Mouse (Mus musculus): ENCODE results near the gene Glce.

Glce gene

DNA sequence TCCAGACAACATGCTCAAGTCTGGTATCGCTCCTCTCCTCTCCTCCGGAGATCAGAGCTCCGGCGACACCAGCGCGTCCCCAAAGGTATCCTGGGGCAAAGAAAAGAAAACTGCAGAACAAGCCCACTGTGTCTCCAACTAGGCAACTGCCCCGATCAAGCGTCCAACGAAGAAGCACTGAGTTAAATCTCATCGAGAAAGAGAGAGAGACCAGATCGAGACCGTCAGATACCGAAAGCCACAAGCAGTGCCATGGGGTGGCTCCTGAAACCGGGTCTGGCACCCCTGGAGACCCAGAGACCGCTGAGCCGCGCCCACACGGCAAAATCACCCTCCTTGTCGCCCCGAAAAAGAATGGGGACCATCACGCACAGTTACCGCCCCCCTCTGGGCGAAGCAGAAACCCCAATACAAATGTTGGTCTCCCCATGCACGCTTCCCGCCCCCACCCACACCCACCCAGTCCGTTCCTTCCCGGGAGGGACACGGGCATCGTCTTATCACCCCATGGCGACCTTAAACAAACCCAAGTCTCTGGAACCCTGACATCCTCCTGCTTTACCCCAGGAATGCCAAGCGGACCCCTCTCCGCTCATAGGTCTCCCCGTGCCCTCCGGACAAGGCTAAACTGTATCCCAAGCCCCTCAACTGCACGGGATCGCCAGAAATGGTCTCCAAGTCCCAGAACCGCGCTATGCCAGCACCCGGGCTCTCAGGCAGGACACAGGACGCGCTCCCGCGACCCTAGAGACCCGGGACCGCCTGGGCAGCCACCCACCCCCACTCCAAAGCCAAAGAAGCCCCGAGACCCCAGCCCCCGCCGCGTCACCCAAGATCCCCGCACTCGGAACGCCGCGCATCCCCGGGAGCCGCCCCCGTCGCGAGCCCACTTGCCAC, 656 bp downstream of the Glce start:
- DNase-seq: peak; percentile 43

DNA sequence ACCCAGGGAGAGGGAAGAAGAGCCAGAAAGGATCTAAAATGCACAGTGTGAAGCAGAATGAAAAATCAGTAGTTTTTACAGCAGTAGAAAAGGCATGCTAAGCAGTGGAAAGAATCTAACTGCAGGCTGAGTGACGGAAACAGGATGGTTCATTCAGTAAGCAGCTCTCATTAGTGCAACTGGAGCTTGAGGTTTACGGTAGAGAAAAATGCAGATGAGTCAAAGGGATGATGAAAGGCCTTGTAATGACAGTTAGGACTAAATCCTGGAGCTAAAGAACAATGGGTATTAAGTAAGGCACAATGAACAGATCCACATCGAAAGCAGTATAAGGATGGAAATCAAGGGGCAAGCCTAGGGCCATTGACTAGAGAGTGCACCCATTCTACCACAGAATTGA, 3.7 kb downstream of the Glce start:
- no peak for DNase-seq

DNA sequence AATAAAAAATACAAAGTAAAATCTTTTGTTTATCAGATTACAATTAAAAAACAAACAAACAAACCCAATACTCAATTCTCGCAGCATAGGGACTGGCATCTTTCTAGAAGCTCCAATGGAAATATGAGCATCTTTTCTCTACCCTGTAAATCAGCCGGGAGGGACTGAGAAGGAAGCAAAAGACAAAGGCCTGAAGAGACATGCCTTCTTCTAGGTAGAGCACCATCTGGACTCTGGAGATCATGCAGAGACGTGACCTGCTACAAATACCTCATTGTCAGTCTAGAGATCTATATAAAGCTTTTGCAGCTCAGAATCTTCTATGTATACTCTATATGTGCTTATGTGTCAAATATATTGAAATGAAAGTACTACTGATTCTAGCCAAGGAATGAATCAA, 6.6 kb downstream of the Glce start:
- DNase-seq: peak; percentile 30

DNA sequence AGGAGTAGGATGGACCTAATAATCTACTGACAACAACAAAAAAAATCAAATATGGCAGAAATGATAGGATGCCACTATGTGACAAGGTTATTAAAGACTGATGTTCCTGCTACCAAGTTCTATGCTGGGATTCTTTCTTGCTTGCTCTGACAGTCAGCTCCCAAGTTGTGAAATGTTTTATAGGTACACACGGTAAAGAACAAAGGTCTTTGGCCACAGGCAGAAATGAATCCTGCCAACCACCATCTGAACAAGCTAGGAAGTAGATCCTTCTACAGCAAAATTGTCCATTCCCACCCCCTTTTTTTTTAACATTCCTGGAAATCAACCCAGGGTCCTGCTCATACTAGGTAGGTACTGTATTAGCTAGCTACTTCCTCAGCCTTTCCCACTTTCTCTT, 25.9 kb downstream of the Glce start:
- DNase-seq: no peak

DNA sequence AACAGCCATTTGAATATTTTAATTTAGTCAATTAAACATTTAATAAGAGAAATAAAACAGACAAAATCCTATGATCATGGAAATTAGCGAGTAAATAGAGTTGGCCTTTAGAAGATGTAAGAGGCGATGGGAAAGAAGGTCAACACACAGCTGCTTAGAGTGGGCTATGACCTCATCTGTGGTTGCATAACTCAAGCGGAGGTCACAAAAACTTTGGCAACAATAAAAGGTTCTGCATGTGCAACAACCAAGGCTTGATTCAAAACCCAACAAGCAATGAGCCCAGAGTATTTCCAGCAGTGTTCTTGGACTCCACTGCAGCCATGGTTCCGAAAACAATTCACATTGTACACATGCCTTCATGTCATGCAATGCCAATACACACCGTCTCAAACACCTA, 30.9 kb downstream of the Glce start:
- no peak for DNase-seq

DNA sequence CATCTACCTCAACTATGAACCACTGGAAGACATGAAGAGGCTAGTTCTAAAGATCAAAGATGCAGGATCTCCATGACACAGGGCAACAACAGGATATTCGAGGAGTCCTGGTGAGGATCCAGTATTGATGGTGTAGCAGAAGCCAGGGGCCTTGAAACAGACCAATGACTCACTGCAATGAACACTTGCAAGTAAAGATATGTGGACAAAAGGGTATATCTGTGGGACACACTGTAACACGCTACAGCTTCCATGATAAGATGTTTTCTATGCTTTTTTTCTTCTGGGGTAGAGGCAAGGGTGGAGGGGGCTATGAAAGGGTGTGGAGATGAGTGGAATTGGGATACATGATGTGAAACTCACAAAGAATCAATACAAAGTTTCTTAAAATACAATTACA, 36.9 kb downstream of the Glce start:
- DNase-seq: no peak

DNA sequence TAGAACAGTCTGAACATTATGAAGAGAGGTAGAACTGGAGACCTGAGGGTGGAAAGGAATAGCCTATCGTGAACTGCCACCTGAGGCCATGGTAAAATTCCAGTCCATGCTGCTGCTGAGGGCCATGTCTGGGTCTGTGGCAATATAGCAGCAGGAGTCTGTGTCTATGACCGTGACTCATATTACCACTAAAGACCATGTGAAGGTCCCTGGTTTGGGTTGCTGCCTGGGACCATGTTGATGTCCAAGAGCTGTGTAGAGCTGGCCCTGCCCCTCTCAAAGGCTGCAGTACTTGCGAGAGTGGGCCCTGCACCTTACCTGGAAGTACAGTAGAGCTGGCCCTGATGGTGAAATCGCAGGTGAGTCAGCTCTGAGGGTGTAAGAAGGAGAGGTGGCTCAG, 37.6 kb downstream of the Glce start:
- DNase-seq: no peak

DNA sequence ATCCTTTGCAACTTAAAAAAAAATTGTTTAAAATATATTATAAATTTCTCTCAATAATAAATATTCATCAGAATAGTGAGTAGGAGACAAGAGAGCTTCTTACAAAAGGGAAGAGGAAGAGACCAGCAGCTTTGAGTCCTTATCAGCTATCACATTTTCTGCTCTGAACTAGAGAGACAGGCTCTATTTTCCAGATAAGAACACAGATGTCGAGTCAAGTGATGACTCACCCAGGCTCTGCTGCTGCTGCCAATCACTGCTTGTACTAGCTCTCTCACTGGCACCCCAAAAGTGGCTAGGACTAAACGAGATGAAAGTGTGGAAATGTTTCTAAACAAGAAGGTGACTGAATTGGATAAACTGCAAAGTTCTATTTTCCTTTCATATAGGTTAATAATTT, 39.5 kb downstream of the Glce start:
- no peak for DNase-seq

DNA sequence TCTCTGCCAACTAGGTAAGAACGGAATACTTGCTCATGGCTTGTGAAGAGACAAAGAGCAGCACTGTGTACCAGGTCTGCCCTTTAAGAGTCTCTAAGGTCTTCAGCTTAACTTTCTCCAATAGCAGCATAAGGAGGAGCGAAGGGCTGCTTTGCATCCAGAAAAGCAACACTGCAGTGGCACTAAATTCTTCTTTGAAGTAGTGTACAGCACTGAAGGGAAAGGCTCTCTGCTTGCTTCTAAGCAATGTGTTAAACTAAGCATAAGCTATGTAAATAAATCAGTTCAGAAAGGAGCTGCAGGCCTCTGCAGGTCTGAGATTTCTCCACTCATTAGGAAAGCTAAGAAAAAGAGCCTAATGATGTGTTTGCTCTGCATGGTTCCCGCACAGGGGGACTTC, 40.9 kb downstream of the Glce start:
- no peak for DNase-seq

DNA sequence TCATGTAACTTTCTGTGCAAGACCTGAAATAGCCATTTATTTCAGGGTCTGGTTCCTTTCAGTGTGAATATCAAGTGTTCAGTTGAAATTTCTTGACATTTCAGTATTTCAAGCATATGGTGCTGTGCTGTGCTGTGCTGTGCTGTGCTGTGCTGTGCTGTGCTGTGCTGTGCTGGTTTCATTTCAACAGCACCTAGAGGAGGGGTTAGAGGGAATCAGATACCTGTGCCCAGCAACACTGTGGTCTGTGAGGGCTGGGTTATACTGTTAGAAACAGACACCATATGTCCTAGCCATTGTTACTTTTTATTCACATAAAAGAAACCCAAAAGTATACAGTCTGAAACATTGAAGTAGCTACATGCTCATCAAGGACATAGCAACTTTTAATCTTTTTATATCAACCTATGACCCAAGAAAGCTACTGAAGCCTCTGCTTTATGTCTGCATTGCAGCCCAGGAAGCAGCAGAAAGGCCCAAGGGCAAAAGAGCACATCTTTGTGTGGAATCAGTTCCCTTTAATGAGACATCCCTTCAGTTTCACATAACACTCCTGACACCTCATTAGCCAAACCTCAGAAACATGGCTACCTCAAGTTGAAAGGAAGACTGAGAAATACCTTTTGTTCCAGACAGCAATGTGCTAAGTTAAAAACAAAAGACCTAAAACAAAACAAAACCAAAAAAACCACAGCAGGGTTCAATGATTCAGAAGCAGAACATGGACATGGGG, 42.3 kb downstream of the Glce start:
- no peak for DNase-seq

DNA sequence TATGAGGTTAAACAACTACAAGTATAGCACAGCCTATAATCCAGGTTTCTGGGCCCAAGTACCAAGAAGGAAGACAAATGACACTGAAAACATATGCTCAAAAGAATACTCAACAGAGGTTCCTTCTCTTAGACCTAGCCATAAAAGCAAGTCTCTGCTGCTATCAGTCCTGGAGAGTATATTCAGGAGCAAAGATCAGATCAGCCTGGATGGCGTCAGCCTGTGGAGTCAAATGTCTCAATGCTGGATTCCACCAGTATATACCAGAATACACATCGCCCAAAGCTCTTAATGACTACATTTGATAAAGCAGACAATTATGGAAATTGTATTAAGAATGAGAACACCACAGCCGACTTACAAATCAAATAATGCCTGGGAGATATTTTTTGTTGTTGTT, 60.2 kb downstream of the Glce start:
- no peak for DNase-seq

DNA sequence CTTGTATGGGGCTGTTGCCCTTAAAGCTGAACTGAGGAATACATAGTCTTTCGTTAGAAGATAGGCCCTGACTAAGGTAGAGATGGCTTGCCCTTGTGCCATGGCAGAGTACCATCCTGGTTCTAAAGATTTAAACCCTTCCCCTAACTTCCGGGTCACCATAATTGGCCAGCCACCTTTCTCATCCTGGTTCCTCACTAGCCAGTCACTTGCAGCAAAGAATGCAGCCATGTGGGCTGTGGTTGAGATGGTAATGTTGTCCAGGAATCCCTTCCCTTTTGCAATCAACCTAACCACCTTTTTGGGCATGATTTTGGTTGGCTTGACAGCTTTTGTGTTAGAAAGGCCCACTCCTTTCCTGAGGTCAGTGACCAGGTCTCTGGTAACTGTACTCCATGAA, 62.0 kb downstream of the Glce start:
- DNase-seq: no peak

DNA sequence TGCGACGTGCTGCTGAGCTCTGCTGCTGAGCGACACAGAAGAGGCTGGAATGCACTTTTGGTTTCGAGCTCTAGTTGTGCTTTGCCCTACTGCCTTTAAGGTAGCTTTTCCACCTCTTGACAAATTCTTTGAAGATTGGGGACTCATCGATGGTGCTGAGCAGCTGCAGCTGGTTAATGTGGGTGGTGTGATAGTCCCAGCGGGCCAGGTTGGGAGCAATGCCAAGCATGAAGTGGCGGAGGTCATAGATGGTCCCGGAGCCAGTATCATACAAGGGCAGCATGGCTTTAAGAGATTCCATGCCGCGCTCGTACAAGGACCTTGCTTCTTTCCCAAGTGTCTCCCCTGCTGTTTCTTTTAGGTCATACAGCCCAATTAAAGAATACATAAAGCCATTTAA, 62.5 kb downstream of the Glce start:
- DNase-seq: no peak

DNA sequence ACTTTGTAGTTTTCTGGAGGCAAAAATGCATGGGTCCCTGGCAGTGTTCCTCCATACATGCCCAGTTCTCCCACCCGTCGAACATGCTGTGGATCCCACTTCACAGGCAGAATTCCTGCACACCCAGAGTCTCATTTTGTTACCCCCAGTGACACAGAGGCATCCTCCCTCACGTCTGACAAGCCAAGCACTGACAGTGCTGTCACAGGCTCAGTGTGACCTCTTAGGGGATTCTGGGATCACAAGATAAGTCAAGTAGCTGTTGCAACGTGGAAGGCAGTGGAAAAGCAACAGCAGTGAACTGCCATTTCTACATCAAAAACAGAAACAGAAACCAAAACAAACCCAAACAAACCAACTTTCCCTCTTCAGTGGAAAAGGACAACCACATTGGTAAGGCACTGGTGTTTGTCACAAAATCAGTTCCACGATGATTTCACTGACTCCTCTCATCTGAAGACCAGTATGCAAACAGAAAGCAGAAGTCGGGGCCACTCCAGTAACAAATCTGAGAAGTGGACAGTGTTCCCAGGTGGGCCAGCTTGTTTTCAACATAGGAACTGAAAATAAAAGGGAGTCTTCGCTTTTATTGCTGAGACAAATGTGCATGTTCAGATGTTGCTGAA, 64.5 kb downstream of the Glce start:
- DNase-seq: no peak

DNA sequence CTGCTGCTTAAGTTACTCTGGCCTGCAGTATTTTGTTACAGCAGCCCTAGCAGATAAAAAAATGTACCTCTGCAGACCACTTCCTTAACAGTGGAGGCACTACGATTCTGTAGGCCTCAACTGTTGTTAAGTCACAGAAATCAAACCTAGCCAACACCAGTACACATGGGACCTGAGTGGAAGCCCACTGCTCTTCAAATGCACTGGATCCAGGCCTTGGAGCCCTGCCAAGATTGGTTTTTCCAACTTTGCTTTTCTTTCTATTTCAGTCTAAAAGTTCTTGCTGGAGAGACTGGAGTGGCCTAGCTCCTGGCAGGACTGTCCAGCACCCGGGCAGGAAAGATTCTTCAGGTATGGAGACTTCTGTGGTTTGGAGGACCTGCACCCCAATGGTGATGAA, 66.2 kb downstream of the Glce start:
- no peak for DNase-seq

DNA sequence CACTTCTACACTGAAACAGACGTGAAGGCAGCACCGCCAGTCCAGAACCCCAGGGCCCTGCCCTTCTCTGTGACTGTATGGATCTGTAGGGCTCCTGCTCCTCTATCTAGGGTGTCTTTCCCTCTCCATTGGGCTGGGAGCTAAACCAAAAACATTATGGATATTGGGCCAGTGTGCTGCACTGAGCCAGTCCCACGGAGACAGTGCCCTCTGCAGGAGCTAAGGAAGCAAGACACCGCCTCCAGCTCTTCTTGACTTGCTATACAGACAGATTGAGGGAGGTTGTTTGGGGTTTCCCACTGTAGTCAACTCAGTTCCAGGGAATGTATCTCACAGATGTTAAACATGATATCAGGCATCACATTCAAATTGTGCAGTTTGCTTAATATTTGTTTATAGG, 71.7 kb downstream of the Glce start:
- no peak for DNase-seq

DNA sequence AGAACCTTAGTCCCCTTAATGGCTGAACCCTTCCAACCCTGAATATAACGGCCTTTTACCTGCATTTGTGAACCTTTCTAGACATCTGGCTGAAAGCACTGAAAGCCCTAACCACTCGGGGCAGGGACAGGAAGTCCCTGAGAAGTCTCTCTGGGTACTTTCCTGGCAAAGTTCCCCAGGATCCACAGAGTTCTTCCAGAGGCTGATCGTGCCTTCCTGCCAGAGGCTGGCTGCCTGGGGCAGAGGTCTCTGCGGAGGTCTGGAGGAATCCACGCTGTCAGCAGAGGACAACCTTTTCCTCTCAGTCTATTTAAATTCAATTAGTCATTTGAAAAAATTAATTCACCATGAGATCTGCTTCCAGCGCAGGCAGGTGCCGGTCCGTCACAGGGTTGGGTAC, 73.3 kb downstream of the Glce start:
- no peak for DNase-seq

DNA sequence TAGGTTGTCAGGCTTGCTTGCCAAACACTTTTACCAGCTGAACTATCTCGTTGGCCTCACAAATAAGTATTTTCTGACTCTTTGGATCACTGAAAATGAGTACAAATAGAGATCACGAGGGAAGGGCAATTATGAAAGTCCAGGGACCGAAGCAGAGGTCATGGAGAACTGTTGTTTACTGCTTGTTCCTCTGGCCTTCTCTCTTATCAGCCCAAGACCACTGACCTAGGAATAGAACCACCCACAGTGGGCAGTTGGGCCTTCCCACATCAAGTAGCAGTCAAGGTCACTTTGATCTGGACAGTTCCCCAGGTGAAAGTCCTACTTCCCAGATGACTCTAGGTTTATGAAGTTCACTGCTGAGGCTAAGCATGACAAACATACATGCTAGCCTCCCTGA, 80.3 kb downstream of the Glce start:
- DNase-seq: no peak

DNA sequence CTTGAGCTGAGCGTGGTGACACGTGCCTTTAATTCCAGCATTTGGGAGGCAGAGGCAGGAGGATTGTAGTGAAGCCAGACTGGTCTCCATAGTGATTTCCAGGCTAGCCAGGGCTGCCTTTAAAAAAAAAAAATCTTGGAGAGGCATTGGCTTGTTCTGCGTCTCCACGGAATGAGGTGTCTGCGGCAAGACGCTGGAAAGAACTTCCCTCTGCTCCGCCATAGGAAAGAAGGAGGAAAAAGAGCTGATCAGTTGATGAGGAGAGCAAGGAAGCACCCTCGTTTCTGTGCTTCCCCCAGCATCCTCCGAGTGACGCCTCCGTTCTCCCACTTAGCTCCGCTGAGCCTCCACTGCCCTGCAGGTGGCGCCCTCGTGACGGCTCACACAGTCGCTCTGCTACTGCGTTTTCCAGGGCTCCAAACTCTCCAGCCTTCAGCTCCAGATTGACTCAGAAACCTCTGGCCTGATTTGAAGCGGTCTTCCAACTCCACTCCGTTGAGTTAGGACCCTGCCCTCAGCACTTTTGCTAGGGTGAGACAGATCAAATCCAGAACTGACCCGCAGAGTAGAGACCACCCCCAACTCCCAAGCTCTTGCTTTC, 82.3 kb downstream of the Glce start:
- DNase-seq: peak; percentile 83

DNA sequence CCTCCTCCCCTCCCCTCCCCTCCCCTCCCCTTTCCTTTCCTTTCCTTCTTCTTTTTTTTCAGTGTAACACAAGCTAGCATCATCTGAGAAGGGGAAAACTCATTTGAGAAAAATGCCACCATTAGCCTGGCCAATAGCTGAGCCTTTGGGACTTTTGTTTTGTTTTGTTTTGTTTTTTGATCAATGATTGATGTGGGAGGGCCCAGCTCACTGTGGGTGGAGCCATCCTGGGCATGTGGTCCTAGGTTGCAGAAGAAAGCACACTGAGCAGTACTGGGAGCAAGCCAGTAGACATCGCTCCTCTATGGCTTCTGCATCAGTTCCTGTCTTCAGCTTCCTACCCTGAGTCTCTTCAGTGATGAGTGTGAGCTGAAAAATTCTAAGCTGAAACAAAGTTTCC, 86.6 kb downstream of the Glce start:
- no peak for DNase-seq

DNA sequence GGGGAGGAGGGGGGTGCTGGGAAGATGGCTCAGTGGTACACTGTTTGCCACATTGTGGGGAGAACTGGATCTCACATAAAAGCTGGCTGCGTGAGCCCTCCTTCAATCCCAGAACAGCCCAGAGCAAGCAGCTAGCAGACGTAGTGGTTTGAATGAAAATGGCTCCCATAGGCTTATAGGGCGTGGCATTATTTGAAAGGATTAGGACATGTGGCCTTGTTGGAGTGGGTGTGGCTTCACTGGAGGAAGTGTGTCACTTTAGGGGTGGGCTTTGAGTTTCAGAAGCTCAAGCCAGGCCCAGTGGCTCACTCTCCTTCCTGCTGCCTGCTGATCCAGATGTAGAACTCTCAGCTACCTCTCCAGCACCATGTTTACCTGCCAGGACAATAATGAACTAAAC, 90.2 kb downstream of the Glce start:
- no peak for DNase-seq

DNA sequence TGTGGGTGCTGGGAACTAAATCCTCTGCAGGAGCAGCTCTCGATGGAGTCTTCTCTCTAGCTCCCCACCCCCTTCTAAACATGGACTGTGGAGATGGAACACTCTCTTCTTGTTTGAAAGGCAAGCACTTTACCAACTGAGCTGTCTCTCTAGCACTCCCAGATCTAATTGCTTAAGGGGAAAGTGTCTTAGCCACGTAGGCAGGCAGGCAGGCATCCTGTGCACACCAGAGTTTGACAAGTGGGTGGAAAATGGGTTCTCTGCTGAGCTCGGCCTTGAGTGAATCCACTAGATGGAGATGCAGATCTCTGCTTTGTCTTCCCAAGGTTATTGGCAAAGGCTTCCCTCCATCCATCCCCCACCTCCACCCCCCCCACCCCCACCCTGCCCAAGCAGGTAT, 94.4 kb downstream of the Glce start:
- no peak for DNase-seq

DNA sequence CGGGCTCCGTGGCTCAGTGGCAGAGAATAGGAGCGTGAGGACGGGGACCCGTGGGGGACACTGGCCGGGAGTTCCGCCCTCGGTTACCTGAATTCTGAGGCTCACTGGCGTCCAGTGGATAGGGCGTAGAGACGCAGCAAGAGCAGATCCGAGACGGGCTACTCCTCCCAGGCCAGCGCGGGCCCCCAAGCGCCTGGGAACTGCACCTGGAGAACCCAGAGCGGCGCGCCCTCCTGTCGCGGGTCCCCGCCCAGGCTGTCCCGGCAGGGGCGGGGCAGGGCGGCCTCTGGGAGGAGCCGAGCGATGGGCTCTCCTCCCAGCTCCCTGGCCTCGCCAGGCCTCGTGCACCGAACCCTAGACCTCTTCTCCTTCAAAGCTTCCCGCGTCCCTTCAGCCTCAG, 95.9 kb downstream of the Glce start, which contains the start of gene Paqr5:
TSS of gene Paqr5 (minus strand) at position 257 of the 400 bp plus-strand sequence.
- no peak for DNase-seq

DNA sequence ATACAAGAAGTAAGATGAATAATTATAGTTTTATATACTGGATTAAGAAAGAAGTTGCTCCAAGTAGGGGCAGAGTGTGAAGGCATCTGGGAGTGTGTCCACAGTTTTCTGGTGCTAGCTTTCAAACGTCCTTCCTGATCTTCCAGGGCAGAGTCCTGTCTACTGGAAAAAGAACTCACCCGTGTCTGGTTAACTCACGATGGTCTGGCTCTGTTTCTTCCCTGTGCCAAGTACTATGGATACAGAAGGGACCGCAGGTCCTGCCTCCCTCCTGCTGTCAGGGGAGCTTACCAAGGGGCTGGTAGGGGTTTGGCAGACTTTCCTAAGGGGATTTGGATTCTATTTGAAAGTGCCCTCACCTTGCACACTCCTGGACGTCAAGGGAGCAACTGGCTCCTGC, 97.4 kb downstream of the Glce start:
- DNase-seq: no peak

All from cerebellum, adult 11 months (tissue).